Mouse (Mus musculus): ENCODE measurements around the gene Ascc3.

Ascc3 gene

DNA sequence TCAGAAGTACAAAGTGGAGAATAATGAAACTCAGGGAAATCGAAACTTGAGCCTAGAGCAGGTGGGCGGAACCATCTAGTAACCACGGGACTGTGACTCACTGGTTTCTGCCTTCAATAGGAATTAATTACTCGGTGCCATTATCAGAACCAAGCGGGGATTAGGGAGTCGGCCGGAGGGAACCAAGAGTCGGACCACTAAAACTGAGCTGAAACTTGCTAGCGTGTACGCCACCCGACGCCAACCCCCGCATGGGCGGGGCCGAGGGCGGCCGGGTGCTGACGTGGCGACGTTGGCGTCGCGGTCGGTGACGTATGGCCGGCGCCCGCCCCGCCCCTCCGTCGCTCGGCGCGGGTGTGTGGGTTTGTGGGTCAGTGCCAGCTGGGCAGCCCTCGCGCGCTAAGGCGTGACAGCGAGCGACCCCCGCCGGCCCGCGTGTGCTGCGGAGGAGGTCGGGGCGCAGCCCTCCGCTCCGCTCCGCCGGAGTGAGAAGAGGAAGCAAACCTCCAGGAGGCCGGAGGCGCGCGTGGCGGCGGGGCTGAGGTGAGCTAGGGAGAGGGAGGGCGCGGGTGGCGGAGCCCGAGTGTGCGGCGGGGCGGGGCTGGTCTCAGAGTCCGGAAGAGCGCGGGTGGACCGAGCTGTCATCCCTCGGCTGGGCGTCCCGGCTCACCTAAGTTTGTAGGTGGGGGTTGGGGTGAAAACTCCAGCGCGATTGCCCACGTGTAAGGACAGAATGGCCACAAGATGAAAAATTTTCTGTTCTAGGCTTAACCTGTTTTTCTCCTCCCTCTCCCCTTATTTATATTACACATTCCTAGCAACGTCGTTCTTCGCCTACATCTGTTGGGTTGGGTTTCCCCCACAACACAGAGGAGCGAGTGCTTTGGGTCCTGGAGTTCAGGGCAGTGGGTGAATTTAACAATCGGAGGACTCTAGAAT lies at the start of gene Ascc3:
Gene Ascc3 (plus strand): TSS at position 315 of the 939 bp plus-strand sequence.
- peak; percentile 73 for DNase-seq (ENCODE audit: low read depth, low spot score)

- DNase-seq (ENCODE audit: low read depth, low spot score): no peak
Observed at GRCm38 (mm10) chr10:50584721-50585120, 7.7 kb upstream of the Ascc3 start.

DNA sequence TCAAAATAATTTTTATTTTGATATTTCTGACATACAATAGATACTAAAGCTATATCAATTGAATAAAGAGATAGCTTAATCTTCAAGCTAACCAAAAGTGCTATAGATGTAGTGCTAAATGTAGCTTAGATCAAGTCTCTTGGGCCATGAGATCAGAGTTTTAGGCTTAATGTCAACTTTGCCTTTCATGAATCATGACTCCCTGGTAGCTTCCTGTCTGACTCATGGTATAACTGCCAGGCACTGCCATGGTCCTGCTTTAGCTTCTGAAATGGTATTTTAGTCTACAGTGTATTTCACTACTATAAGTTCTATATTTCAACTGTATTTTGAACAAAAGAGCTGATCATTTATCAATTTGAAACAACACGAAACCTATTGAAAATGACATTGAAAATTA lies 5.9 kb upstream of the Ascc3 start:
- no peak for DNase-seq (ENCODE audit: low read depth, low spot score)

GRCm38 (mm10) chr10:50593371-50593770 lies 902 bp downstream of the Ascc3 start:
- no peak for DNase-seq (ENCODE audit: low read depth, low spot score)

DNA sequence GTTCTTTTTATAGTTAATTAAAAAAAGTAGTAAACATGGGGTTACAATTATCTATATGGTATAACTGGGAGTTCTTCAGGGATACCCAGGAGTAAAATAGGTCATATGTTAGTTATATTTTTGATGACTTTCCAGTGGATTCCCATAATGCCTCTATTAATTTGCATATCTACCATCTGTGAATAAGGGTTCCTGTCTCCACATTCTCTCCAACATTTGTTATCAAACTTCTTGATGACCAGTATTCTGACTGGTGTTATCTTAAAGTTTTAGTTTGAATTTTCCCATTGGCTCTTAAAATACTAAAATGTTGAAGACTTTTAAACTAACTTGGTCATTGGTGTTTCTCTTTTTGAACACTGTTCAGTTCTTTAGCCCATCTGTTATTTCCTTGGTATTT lies 2.9 kb downstream of the Ascc3 start:
- no peak for DNase-seq (ENCODE audit: low read depth, low spot score)

DNA sequence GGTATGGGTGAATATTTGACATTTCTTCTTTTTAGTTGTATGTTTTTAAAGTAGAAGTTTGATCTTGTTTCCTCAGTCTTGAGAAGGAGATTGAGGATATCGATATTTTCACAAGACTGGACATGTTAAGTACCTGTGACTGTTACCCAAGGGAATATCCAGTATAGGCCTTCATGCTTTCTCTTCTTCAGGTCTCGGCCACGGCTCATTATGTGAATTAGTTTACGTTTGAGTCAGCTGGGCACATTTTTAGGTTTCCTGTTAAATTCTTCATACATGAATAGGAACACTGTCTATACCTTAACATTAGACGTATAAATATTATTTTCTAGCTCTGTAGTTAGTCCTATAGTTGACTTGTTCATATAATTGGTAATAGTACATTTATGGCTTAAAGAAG lies 12.4 kb downstream of the Ascc3 start:
- DNase-seq (ENCODE audit: low read depth, low spot score): no peak

DNA sequence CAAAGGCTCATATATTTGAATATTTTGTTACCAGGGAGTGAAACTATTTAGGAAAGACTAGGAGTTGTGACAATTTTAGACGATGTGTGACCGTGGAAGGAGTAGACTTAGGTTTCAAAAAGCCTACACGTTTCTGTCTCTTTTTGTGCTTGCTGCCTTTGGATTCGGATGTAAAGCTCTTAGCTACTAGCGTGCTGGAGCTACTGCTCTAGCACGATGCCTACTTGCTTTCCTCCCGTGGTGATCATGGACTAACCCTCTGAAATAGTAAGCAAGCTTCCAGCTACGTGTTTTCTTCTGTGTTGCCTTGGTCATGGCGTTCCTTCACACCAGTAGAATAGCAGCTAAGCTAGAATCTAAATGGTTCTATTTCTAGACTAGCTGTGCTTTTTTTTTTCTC lies 21.4 kb downstream of the Ascc3 start:
- no peak for DNase-seq (ENCODE audit: low read depth, low spot score)

DNA sequence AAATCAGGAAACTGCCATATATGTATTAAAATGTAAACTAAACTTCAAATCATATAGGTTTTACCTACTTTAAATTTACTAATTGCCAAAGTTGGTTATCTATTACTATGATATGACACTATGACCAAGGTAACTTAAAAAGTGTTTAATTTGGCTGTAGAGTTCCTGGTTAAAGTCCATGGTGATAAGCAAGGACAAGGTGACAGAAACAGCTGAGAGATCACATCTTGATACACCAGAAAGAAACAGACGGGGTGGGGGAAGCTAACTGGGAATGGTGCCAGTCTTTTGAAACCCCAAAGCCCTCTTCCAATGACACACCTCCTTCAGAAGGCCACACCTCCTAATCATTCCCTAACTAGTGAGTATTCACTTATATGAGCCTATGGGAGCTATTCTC lies 33.4 kb downstream of the Ascc3 start:
- DNase-seq (ENCODE audit: low read depth, low spot score): no peak

- DNase-seq (ENCODE audit: low read depth, low spot score): no peak
Observed at GRCm38 (mm10) chr10:50639607-50640006, 47.1 kb downstream of the Ascc3 start.

DNA sequence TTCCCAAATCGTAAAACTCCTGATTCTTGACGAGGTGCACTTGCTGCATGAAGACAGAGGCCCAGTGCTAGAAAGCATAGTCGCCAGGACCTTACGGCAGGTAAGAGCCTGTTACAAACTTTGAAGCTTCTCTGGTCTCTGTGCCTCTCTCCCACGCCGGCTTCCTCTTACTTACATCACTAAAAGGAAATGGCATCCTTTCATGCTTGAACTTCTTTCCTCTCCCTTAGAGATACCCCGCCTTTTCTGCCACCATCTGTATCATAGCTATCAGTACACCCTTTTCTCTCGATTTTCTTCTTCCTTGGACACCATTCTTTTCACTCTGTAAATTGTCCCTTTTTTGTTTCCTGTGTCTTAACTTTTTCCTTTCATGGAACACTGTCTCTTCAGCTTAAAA lies 58.1 kb downstream of the Ascc3 start:
- no peak for DNase-seq (ENCODE audit: low read depth, low spot score)

DNA sequence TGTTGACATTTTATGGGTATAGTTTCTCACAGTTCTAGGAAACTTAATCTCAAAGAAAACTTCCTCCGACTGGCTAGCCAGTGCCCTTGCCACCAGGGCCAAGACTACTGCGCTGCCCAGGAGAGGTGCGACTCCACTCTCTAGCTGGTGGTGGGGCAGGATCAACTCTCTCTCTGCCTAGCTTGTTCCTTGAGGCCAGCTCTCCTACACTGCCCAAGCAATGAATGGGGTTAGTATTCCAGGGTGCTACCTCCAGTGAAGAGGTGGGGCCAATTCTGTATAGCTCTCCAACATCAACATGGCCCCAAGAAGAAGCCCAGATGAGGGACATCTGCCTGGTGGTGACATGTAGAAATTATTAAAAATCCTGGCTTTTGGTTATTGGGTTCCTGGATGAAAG lies 61.1 kb downstream of the Ascc3 start:
- no peak for DNase-seq (ENCODE audit: low read depth, low spot score)

DNA sequence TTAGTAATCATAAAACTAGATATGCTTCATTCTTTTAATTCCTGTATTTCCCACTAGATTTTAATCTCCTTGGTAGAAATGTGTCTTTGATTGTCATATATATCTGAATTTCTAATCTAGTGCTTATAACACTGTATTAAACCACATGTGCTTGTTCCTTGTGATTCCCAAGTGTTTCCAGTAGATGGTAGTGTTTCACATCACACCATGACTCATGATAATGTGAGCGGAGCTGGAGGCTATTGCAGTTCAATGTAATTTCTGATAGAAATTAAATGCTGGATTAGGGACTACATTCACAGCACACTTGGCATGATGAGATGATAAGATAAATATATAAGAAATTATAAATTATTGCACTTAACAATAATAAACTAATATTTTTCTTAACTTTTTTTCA lies 64.9 kb downstream of the Ascc3 start:
- DNase-seq (ENCODE audit: low read depth, low spot score): peak; percentile 22

- DNase-seq (ENCODE audit: low read depth, low spot score): peak; percentile 12
Observed at GRCm38 (mm10) chr10:50671517-50671916, 79.0 kb downstream of the Ascc3 start.

DNA sequence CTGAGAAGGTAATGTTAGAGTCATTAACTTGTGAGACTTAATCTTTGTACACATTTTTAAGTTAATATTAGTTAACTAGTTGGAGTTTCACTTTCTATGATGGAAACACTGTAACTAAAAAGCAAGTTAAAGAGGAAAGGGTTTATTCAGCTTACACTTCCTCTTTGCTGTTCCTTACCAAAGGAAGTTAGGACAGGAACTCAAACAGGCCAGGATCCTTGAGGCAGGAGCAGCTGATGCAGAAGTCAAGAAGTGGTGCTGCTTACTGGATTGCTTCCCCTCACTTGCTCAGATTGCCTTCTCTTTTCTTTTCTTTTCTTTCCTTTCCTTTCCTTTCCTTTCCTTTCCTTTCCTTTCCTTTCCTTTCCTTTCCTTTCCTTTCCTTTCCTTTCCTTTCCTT lies 97.9 kb downstream of the Ascc3 start:
- DNase-seq (ENCODE audit: low read depth, low spot score): no peak

DNA sequence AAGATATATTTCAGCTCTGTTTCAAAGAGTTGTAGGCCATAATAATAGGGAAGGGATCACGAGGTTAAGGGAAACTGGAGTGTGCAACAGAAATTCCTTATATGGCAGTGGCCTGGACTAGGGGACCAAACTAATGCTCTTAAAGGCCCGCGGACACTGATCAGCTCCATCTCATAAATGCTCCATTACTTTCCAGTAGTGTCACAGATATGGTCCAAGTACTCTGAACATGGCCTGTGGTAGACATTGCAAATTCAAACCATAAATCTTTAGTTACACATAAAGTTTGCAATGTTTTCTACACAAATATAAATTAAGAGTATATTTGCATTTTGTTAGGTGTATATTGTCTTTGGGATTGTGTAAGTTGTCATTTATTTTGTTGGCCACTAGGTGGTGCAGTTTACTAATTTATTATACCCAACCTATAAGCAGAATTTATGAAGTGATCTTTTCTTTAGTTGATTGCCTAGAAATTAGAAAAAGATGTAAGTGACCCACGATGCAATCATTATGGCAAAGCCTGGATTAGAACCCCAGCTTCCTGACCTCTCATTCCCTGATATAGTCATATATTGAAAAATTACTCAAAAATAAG lies 106.5 kb downstream of the Ascc3 start:
- DNase-seq (ENCODE audit: low read depth, low spot score): peak; percentile 32

DNA sequence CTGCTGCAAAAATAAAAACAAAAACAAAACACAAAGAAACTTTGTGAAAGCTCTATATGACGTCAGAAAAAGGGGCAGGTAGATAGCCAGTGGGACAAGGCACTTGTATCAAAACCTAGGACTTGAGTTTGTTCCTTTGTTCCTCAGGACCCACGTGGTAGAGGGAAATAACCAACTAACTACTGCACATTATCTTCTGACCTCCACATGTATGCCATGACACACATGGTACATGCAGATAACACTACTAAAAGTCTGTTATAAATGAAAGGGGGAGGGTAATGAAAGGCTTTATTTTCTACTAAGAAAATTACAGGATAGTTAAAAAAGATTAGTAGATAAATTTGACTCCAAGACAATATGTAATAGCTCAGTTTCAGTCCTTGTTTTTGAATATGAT lies 109.3 kb downstream of the Ascc3 start:
- DNase-seq (ENCODE audit: low read depth, low spot score): no peak

DNA sequence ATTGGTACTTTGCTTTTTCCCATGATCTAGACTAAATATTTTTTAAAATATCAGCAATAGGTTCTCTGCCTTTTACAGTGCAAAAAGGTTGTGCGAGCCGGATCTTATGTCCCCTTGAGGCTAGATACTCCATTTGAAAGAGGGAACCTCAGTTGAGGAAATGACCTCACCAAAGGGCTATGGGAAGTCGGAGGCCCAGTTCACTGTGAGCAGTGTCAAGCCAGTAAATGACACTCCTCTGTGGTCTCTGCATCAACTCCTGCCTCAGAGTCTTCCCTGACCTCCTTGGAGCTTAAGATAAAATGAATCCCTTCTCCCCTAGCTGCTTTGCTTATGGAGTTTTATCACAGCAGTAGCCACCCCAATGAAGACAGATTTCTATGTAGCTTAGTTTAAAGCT lies 109.9 kb downstream of the Ascc3 start:
- DNase-seq (ENCODE audit: low read depth, low spot score): no peak

GRCm38 (mm10) chr10:50704202-50704601 lies 111.7 kb downstream of the Ascc3 start:
- peak; percentile 58 for DNase-seq (ENCODE audit: low read depth, low spot score)

- no peak for DNase-seq (ENCODE audit: low read depth, low spot score)
Observed at GRCm38 (mm10) chr10:50704898-50705297, 112.4 kb downstream of the Ascc3 start.

DNA sequence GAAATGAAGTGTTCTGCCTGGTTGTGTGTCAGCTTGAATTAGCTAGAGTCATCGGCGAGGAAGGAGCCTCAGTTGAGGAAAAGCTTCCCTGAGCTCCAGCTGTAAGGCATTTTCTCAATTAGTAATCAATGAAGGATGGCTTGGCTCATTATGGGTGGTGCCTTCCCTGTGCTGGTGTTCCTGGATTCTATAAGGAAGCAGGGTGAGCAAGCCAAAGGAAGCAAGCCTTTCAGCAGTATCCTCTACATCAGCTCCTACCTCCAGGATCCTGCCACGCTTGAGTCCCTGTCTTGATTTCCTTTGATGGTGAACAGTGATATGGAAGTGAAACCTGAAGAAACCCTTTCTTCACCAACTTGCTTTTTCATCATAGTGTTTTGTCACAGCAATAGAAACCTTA lies 118.8 kb downstream of the Ascc3 start:
- DNase-seq (ENCODE audit: low read depth, low spot score): no peak

DNA sequence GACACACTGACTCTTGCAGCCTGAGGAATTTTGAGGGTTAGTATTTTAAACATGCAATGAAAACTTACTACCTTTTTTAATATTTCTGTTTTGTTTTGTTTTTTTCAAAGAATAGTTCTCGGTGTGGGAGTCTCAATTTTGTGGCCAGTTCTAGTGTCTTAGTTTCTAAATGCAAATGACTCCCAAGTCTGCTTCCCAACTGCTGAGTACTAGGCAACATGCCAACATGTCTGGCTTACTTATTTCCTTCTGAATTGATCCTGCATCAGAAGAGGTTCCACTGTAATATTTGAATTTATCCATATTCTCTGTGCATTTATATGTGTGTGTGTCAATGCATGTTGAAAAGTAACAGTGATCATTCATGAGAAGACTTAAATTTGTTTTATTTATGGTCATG lies 119.3 kb downstream of the Ascc3 start:
- peak; percentile 17 for DNase-seq (ENCODE audit: low read depth, low spot score)

DNA sequence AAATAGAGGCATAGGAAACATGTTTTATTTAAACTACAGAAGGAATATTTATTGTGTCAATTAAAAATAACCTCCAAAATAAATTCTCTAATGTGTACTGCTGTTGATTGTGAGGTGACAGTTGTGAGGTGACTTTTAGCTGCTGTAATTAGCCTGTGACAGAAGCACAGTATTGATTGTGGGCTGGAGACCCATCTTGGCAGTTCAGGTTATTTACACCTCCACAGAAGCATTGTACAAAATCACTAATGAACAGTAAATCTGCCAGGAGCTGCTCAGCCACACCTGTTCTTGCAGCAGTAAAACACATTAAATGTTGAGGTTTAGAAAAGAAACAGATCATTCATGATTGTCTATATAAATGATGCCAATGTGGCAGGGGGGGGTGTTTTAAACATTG lies 141.0 kb downstream of the Ascc3 start:
- no peak for DNase-seq (ENCODE audit: low read depth, low spot score)

DNA sequence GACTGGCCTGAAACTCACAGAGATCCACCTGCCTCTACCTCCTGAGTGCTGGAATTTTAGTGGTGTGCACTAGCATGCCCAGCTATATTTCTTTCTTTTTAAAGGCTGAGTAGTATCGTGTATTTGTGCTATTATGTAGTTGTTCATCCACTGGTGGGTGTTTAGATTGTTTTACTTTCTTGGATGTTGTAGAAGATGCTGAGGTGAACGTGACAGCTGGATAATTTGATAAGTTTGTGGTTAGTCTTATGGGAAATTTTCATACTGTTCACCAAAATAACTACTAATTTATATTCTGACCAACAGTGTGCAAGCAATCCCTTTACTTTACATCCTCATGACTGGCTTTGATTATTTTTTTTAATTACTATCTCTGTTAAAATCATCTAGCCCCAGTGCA lies 169.6 kb downstream of the Ascc3 start:
- no peak for DNase-seq (ENCODE audit: low read depth, low spot score)
